27 mouse cellular contexts compared by ENCODE assay signal in genomic region chrX:117955814-117956213, GRCm38 (mm10).
DNase-seq lines count a peak whose midpoint lies in the region; ATAC-seq lines count a peak whose summit lies in the region.
"Had no signal": no experiment of that assay in that cellular context is flagged by ENCODE, and none has a peak within 500 bp of the region (broad histone marks: within the 10 kb centered on the region; RNA-seq: fewer than 3 reads in every experiment).

No protein-coding gene starts in this region.

- ATAC-seq in embryonic facial prominence, embryonic 14.5 days (ENCODE audit: low read depth), result no peak
- ATAC-seq in heart, embryonic 11.5 days (replicated peaks; ENCODE audit: insufficient number of reproducible peaks, low FRiP score, low TSS enrichment), result no peak
- ATAC-seq: activated CD4-positive, CD25-positive, alpha-beta regulatory T cell, adult 4 months; forebrain, embryonic 14.5 days; intestine, postnatal 0 days had no signal

- no peak overlapping the region for H3K9ac ChIP-seq in embryonic facial prominence, embryonic 14.5 days (ENCODE audit: low read depth, low read length)
- H3K9ac ChIP-seq in heart, embryonic 11.5 days (ENCODE audit: low read depth, low read length), result no peak overlapping the region
- H3K9ac ChIP-seq: embryonic facial prominence, embryonic 13.5 days; heart, embryonic 12.5 days; heart, embryonic 15.5 days; hindbrain, embryonic 14.5 days had no signal

- no peaks in the 10 kb centered on the region for H3K27me3 ChIP-seq in embryonic facial prominence, embryonic 14.5 days (replicated peaks; ENCODE audit: control insufficient read depth, insufficient read depth, low read length)
- no peaks in the 10 kb centered on the region for H3K27me3 ChIP-seq in embryonic facial prominence, embryonic 10.5 days (replicated peaks; ENCODE audit: low read depth, poor library complexity, severe bottlenecking)
- H3K27me3 ChIP-seq in heart, embryonic 11.5 days (ENCODE audit: control insufficient read depth, insufficient read depth, low read length), result no peaks in the 10 kb centered on the region
- H3K27me3 ChIP-seq: embryonic facial prominence, embryonic 13.5 days; heart, embryonic 12.5 days; heart, embryonic 15.5 days had no signal

- 56% methylated on average over 1 of the region's 1 CpGs for WGBS in embryonic facial prominence, embryonic 14.5 days
- WGBS in embryonic facial prominence, embryonic 10.5 days, result 83% methylated on average over 1 of the region's 1 CpGs
- WGBS in heart, embryonic 11.5 days (ENCODE audit: insufficient replicate concordance), result 57% methylated on average over 1 of the region's 1 CpGs

- peak; percentile 0 for DNase-seq in embryonic facial prominence, embryonic 14.5 days (ENCODE audit: low spot score)
- DNase-seq in embryonic facial prominence, embryonic 10.5 days (ENCODE audit: low spot score), result no peak
- peak; percentile 3 to 17 for DNase-seq in frontal cortex, adult 2 months (ENCODE audit: extremely low spot score in 1 of 2, low spot score in 1 of 2)
- DNase-seq in frontal cortex, postnatal 14 days (ENCODE audit: low spot score in 2 of 2), result no peak
- DNase-seq in right cerebral cortex, adult 18-20 months, result peak; percentile 3
- DNase-seq in right cerebral cortex, postnatal 14 days, result no peak
- DNase-seq: adrenal gland, adult 8-10 months; adrenal gland, postnatal 25 days; cerebellum, adult 11 months; cerebellum, adult 2 months; cerebellum, adult 9-11 months; cerebellum, postnatal 25 days; gastrocnemius, postnatal 10 days; gastrocnemius, postnatal 36 days; heart, adult 2 months; heart, postnatal 10 days; heart, postnatal 36 days had no signal

- H3K9me3 ChIP-seq in embryonic facial prominence, embryonic 14.5 days (ENCODE audit: control insufficient read depth, low read length), result no peaks in the 10 kb centered on the region
- no peaks in the 10 kb centered on the region for H3K9me3 ChIP-seq in embryonic facial prominence, embryonic 10.5 days
- H3K9me3 ChIP-seq in heart, embryonic 11.5 days (replicated peaks; ENCODE audit: control insufficient read depth, low read length), result no peaks in the 10 kb centered on the region
- H3K9me3 ChIP-seq: embryonic facial prominence, embryonic 13.5 days; forebrain, embryonic 10.5 days; heart, embryonic 12.5 days; heart, embryonic 15.5 days; hindbrain, embryonic 10.5 days had no signal

- no peaks in the 10 kb centered on the region for H3K4me1 ChIP-seq in embryonic facial prominence, embryonic 14.5 days (ENCODE audit: control insufficient read depth, insufficient read depth, low read length)
- no peaks in the 10 kb centered on the region for H3K4me1 ChIP-seq in embryonic facial prominence, embryonic 10.5 days
- H3K4me1 ChIP-seq in heart, embryonic 11.5 days (ENCODE audit: control insufficient read depth, insufficient read depth, low read length), result no peaks in the 10 kb centered on the region
- H3K4me1 ChIP-seq: embryonic facial prominence, embryonic 13.5 days; forebrain, embryonic 10.5 days; heart, embryonic 12.5 days; heart, embryonic 15.5 days; hindbrain, embryonic 10.5 days had no signal

- H3K4me3 ChIP-seq in embryonic facial prominence, embryonic 14.5 days (ENCODE audit: low read depth, low read length), result no peak overlapping the region
- no peak overlapping the region for H3K4me3 ChIP-seq in embryonic facial prominence, embryonic 10.5 days
- H3K4me3 ChIP-seq in heart, embryonic 11.5 days (ENCODE audit: low read depth, low read length), result no peak overlapping the region
- H3K4me3 ChIP-seq: embryonic facial prominence, embryonic 13.5 days; forebrain, embryonic 10.5 days; heart, adult 2 months; heart, embryonic 12.5 days; heart, embryonic 15.5 days; hindbrain, embryonic 10.5 days had no signal

- H3K36me3 ChIP-seq in embryonic facial prominence, embryonic 14.5 days (ENCODE audit: control insufficient read depth, insufficient read depth, low read length), result no peaks in the 10 kb centered on the region
- H3K36me3 ChIP-seq in embryonic facial prominence, embryonic 10.5 days (replicated peaks), result no peaks in the 10 kb centered on the region
- H3K36me3 ChIP-seq in heart, embryonic 11.5 days (ENCODE audit: control insufficient read depth, insufficient read depth, low read length), result no peaks in the 10 kb centered on the region
- H3K36me3 ChIP-seq: embryonic facial prominence, embryonic 13.5 days; forebrain, embryonic 10.5 days; heart, embryonic 12.5 days; heart, embryonic 15.5 days; hindbrain, embryonic 10.5 days had no signal

- H3K4me2 ChIP-seq in embryonic facial prominence, embryonic 14.5 days (ENCODE audit: low read depth, low read length), result no peak overlapping the region
- no peak overlapping the region for H3K4me2 ChIP-seq in heart, embryonic 11.5 days
- H3K4me2 ChIP-seq: embryonic facial prominence, embryonic 13.5 days; heart, embryonic 12.5 days; heart, embryonic 15.5 days; hindbrain, embryonic 14.5 days had no signal

- no peak overlapping the region for H3K27ac ChIP-seq in embryonic facial prominence, embryonic 14.5 days (replicated peaks; ENCODE audit: low read depth, low read length)
- H3K27ac ChIP-seq in embryonic facial prominence, embryonic 10.5 days (replicated peaks), result no peak overlapping the region
- no peak overlapping the region for H3K27ac ChIP-seq in heart, embryonic 11.5 days (ENCODE audit: low read depth, low read length)
- H3K27ac ChIP-seq: embryonic facial prominence, embryonic 13.5 days; forebrain, embryonic 10.5 days; heart, adult 2 months; heart, embryonic 15.5 days; hindbrain, embryonic 10.5 days; hindbrain, embryonic 14.5 days had no signal

Comparison
In these comparisons a context has a peak if more than half of its experiments do, and no peak if none do; other contexts are left out.
1. DNase-seq: peak in embryonic facial prominence, embryonic 14.5 days (single experiment), frontal cortex, adult 2 months (2 of 2) and right cerebral cortex, adult 18-20 months (single experiment); none in embryonic facial prominence, embryonic 10.5 days (single experiment), frontal cortex, postnatal 14 days (0 of 2) and right cerebral cortex, postnatal 14 days (single experiment).